Mouse (Mus musculus) colon, adult 2 months (tissue): ENCODE data around the gene Snx18. TPM values are rescaled to one million over a fixed set of nuclear protein-coding genes. Genes with fewer than 3 reads are reported as not detected.

Experiments
- polyA plus RNA-seq: library from polyadenylated mRNA; depleted of rRNA; stranded (reverse); fragments of >200 nt; gene quantifications from 2 replicates; pipeline ENCODE4 v1.2.3, GENCODE M21; 2012; rRNA removed

Snx18 gene
- 11.9 and 15.0 TPM in 2 replicates for polyA plus RNA-seq

DNA sequence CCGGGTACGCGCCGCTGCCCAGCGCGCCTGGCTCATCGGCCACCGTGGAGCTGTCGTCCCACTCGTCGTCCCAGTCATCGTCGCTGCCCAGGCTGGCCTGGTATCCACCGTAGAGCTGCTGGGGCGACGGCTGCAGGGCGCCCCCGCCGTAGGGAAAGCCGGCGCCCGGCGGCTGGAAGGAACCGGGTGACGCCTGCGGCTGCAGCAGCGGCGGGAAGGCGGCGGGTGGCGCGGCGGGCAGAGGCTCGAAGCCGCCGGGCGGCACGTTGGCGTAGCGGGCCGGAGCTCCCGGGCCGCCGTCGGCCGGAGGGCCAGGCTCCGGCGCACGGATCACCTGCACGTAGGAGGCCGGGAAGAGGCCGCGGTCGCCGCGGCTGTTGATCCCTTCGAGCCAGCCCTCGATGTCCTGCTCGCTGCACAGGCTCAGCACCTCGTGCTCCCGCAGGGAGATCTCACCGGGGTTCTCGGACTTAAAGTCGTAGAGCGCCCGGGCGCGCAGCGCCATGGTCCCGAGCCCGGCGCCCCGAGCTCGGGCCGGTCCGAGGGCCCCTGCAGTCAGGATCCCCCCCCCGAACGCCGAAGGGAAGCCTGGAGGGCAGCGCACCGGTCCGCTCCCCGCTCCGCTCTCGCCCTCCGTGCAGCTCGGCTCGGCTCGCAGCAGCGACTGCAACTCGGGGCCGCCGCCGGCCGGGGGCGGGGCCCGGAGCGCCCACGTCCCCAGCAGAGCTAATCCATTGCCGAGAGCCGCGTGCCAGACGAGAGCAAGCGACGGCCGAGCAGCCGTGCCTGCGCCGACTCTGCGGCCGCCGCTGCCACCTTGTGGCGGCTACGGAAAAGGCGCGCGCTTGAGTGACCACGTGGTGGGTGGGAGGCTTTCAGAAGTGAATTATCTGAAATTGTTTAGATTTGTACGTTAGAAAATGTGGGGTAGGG is at the start of gene Snx18:
Snx18 (minus strand) TSS at position 674 of the 933 bp plus-strand sequence.

DNA sequence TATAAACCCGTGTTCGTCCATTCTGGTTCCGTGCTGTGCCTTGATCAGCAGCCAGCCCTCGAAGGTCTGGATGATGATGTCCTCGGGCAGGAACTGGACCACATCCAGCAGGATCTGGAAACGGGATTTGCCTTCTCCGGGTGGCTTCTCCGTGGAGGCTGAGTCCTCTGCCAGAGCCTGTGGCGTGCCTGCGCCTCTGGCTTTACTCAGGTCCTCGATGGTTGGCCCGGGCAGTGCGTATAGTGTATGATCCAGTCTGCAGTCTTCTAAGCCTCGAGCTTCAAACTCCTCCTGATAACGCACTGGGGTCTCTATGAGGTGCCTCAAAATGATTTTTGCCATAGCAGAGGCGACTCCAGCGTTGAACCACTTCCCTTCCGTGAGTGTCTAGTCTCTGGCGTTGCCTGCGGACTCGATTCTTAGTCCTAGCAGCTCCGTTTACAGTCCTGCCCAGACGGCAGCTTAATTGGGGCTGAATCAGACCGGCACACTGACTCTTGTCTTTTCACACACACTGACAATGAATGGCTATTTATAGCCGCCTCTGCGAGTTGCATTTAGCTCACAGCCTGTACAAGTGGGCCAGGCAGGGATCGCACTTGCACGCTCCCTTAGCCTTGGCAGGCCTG is 44.9 kb upstream of the Snx18 start, which contains the start of gene Hspb3:
Hspb3 (minus strand) TSS at position 526 of the 629 bp plus-strand sequence.

Other genes with a start within 250 kb of the Snx18 start
- gene Hspb3, start 45.1 kb upstream of the Snx18 start, polyA plus RNA-seq = not detected in 2 replicates
- 1.7 and 1.9 TPM in 2 replicates for gene Arl15, start 175.9 kb upstream of the Snx18 start, polyA plus RNA-seq